Mouse (Mus musculus): ENCODE data around the gene Ppp1r17. TPM values are rescaled to one million over a fixed set of nuclear protein-coding genes. Genes with fewer than 3 reads are reported as not detected.

The Ppp1r17 gene
- not detected in 2 replicates for polyA plus RNA-seq (2012; ENCODE audit: insufficient read depth, low replicate concordance)

GRCm38 (mm10) chr6:56017291-56017994, at the start of gene Ppp1r17:
TSS of gene Ppp1r17 (plus strand) at chr6:56017497.
- H3K4me1 ChIP-seq = no peaks in the 10 kb centered on the region
- no peak within 1 kb of the TSS for H3K4me3 ChIP-seq (replicated peaks)
- no peak for TF ChIP-seq GATA1 (IDR thresholded peaks at IDR 0.05; ENCODE audit: borderline replicate concordance, low read length)
- no peaks in the 10 kb centered on the region for H3K27me3 ChIP-seq (replicated peaks)
- no peaks in the 10 kb centered on the region; the same call in 1 of the 2 replicates for H3K9me3 ChIP-seq
- no peaks in the 10 kb centered on the region for H3K36me3 ChIP-seq (replicated peaks; ENCODE audit: low read length)

GRCm38 (mm10) chr6:55972998-55973397, 44.3 kb upstream of the Ppp1r17 start:
- Histone ChIP-seq H3K9me3 (no peaks in the 10 kb centered on the region), H3K36me3 (replicated peaks; ENCODE audit: low read length) (no peaks in the 10 kb centered on the region), H3K4me3 (replicated peaks) (no peak overlapping the region), H3K4me1 (no peaks in the 10 kb centered on the region), H3K27me3 (replicated peaks) (no peaks in the 10 kb centered on the region)
- TF ChIP-seq FLI1 (IDR thresholded peaks at IDR 0.05; ENCODE audit: low read length) = no peak
- TF ChIP-seq GATA1 (IDR thresholded peaks at IDR 0.05; ENCODE audit: borderline replicate concordance, low read length) = no peak

- no peak for TF ChIP-seq GATA1 (IDR thresholded peaks at IDR 0.05; ENCODE audit: borderline replicate concordance, low read length)
- TF ChIP-seq FLI1 (IDR thresholded peaks at IDR 0.05; ENCODE audit: low read length) = no peak
- H3K36me3 ChIP-seq (replicated peaks; ENCODE audit: low read length) = no peaks in the 10 kb centered on the region
- H3K27me3 ChIP-seq (replicated peaks) = no peaks in the 10 kb centered on the region
- H3K9me3 ChIP-seq = no peaks in the 10 kb centered on the region
- no peak overlapping the region for H3K4me3 ChIP-seq (replicated peaks)
- no peaks in the 10 kb centered on the region for H3K4me1 ChIP-seq
Measured at GRCm38 (mm10) chr6:55979766-55980165, 37.5 kb upstream of the Ppp1r17 start.

GRCm38 (mm10) chr6:56008711-56009110, 8.6 kb upstream of the Ppp1r17 start:
- no peak for TF ChIP-seq FLI1 (IDR thresholded peaks at IDR 0.05; ENCODE audit: low read length)
- TF ChIP-seq GATA1 (IDR thresholded peaks at IDR 0.05; ENCODE audit: borderline replicate concordance, low read length) = no peak
- H3K4me1 ChIP-seq = no peaks in the 10 kb centered on the region
- H3K4me3 ChIP-seq (replicated peaks) = no peak overlapping the region
- H3K9me3 ChIP-seq = no peaks in the 10 kb centered on the region
- H3K27me3 ChIP-seq (replicated peaks) = no peaks in the 10 kb centered on the region
- no peaks in the 10 kb centered on the region for H3K36me3 ChIP-seq (replicated peaks; ENCODE audit: low read length)

- Histone ChIP-seq H3K4me3 (replicated peaks) (no peak overlapping the region), H3K9me3 (no peaks in the 10 kb centered on the region), H3K27me3 (replicated peaks) (no peaks in the 10 kb centered on the region), H3K4me1 (no peaks in the 10 kb centered on the region), H3K36me3 (replicated peaks; ENCODE audit: low read length) (no peaks in the 10 kb centered on the region)
- TF ChIP-seq FLI1 (IDR thresholded peaks at IDR 0.05; ENCODE audit: low read length) (no peak), GATA1 (IDR thresholded peaks at IDR 0.05; ENCODE audit: borderline replicate concordance, low read length) (no peak)
Measured at GRCm38 (mm10) chr6:56012384-56012783, 4.9 kb upstream of the Ppp1r17 start.

- Histone ChIP-seq H3K4me1 (no peaks in the 10 kb centered on the region), H3K27me3 (replicated peaks) (no peaks in the 10 kb centered on the region), H3K4me3 (replicated peaks) (no peak overlapping the region), H3K9me3 (no peaks in the 10 kb centered on the region; the same call in 1 of the 2 replicates), H3K36me3 (replicated peaks; ENCODE audit: low read length) (no peaks in the 10 kb centered on the region)
- TF ChIP-seq FLI1 (IDR thresholded peaks at IDR 0.05; ENCODE audit: low read length) (no peak), GATA1 (IDR thresholded peaks at IDR 0.05; ENCODE audit: borderline replicate concordance, low read length) (no peak)
Measured at GRCm38 (mm10) chr6:56019632-56020031, 2.3 kb downstream of the Ppp1r17 start.

GRCm38 (mm10) chr6:56025533-56025932, 8.2 kb downstream of the Ppp1r17 start:
- no peaks in the 10 kb centered on the region for H3K36me3 ChIP-seq (replicated peaks; ENCODE audit: low read length)
- H3K9me3 ChIP-seq = no peaks in the 10 kb centered on the region
- no peaks in the 10 kb centered on the region for H3K27me3 ChIP-seq (replicated peaks)
- TF ChIP-seq FLI1 (IDR thresholded peaks at IDR 0.05; ENCODE audit: low read length) = no peak
- TF ChIP-seq GATA1 (IDR thresholded peaks at IDR 0.05; ENCODE audit: borderline replicate concordance, low read length) = no peak
- no peaks in the 10 kb centered on the region for H3K4me1 ChIP-seq
- H3K4me3 ChIP-seq (replicated peaks) = no peak overlapping the region

- Histone ChIP-seq H3K27me3 (replicated peaks) (no peaks in the 10 kb centered on the region), H3K4me3 (replicated peaks) (no peak overlapping the region), H3K36me3 (replicated peaks; ENCODE audit: low read length) (no peaks in the 10 kb centered on the region), H3K9me3 (no peaks in the 10 kb centered on the region), H3K4me1 (no peaks in the 10 kb centered on the region)
- no peak for TF ChIP-seq GATA1 (IDR thresholded peaks at IDR 0.05; ENCODE audit: borderline replicate concordance, low read length)
- no peak for TF ChIP-seq FLI1 (IDR thresholded peaks at IDR 0.05; ENCODE audit: low read length)
Measured at GRCm38 (mm10) chr6:56027318-56027717, 10.0 kb downstream of the Ppp1r17 start.

GRCm38 (mm10) chr6:56027966-56028365, 10.7 kb downstream of the Ppp1r17 start:
- no peaks in the 10 kb centered on the region for H3K9me3 ChIP-seq
- no peak overlapping the region for H3K4me3 ChIP-seq (replicated peaks)
- no peaks in the 10 kb centered on the region for H3K36me3 ChIP-seq (replicated peaks; ENCODE audit: low read length)
- no peaks in the 10 kb centered on the region for H3K4me1 ChIP-seq
- H3K27me3 ChIP-seq (replicated peaks) = no peaks in the 10 kb centered on the region
- no peak for TF ChIP-seq FLI1 (IDR thresholded peaks at IDR 0.05; ENCODE audit: low read length)
- TF ChIP-seq GATA1 (IDR thresholded peaks at IDR 0.05; ENCODE audit: borderline replicate concordance, low read length) = no peak

- Histone ChIP-seq H3K4me3 (replicated peaks) (no peak overlapping the region), H3K4me1 (no peaks in the 10 kb centered on the region), H3K36me3 (replicated peaks; ENCODE audit: low read length) (no peaks in the 10 kb centered on the region), H3K9me3 (no peaks in the 10 kb centered on the region), H3K27me3 (replicated peaks) (no peaks in the 10 kb centered on the region)
- TF ChIP-seq FLI1 (IDR thresholded peaks at IDR 0.05; ENCODE audit: low read length) (no peak), GATA1 (IDR thresholded peaks at IDR 0.05; ENCODE audit: borderline replicate concordance, low read length) (no peak)
Measured at GRCm38 (mm10) chr6:56029986-56030385, 12.7 kb downstream of the Ppp1r17 start.

All from megakaryocyte, embryonic 14.5 days (primary cell).